Mouse (Mus musculus) bone marrow, adult 2 months (tissue): ENCODE results near the gene Srd5a1. TPM values are rescaled to one million over a fixed set of nuclear protein-coding genes. Genes with fewer than 3 reads are reported as not detected.
"Not testable (repeated sequence)": the region's sequence is repeated elsewhere in the genome, so short reads cannot be mapped to it uniquely, and the experiment has no call there.

Experiments
- H3K27ac ChIP-seq: fragments of 200-500 bp; 2 replicates; pipeline ENCODE4 v1.5.1; 2012; ENCODE audit warnings: low read depth, mild to moderate bottlenecking, control low read depth, inconsistent platforms, low read length; ENCODE audit not compliant: control insufficient read depth, poor library complexity, insufficient read depth
- H3K4me1 ChIP-seq: fragments of 200-500 bp; 2 replicates; pipeline ENCODE4 v1.6.1; 2011; ENCODE audit warnings: low read length; ENCODE audit not compliant: control insufficient read depth, insufficient read depth
- H3K4me3 ChIP-seq: fragments of 200-500 bp; replicated peaks from 2 replicates; pipeline ENCODE3; 2011; ENCODE audit warnings: mild to moderate bottlenecking, low read depth, low read length, control low read depth; ENCODE audit not compliant: control insufficient read depth
- CTCF ChIP-seq: fragments of 200-500 bp; IDR thresholded peaks from 2 replicates; pipeline ENCODE4 v1.5.1; 2011; ENCODE audit warnings: low read length, control low read depth; ENCODE audit not compliant: control insufficient read depth, insufficient read depth
- POLR2A ChIP-seq: fragments of 200-500 bp; IDR thresholded peaks from 2 replicates; pipeline ENCODE4 v1.6.1; 2011; ENCODE audit warnings: low read depth, mild to moderate bottlenecking, control low read depth, low read length, borderline replicate concordance; ENCODE audit not compliant: control insufficient read depth
- WGBS: fragments of 180-500 bp; shearing (Covaris S2); methylation state at CpG from one replicate; pipeline ENCODE4 v1.1.7; 2018; 5-methylcytosine and 5-hydroxymethylcytosine counted together
- polyA plus RNA-seq: library from polyadenylated mRNA; stranded (reverse); fragments of >200 nt; gene quantifications from 2 replicates; pipeline ENCODE4 v1.2.4, GENCODE M21; 2011; ENCODE audit warnings: low replicate concordance; ENCODE audit not compliant: missing spikeins, insufficient read depth, insufficient read length

Srd5a1 gene
- polyA plus RNA-seq, 1 experiment, result 2.7 TPM

DNA sequence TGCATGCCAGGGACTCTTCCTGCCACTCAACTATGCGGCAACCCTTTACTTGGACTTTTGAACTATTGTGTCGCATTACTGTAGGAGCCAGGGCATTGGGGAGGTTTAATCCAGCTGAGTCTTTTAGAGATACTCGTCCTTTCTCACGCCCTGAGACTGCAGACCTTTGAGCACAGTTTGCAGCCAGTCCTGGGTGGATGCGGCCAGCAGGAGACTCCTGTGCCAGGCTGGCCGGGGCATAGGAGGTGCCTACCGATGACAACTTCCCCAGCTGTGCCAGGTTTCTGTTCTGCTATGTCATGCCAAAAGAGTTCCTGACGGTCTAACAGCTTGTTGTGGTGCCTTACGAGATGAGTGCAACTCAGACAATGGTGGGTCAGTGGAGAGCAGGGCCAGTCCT, 42.0 kb downstream of the Srd5a1 start:
- no peak overlapping the region for H3K27ac ChIP-seq
- no peaks in the 10 kb centered on the region for H3K4me1 ChIP-seq
- 67% methylated on average over 9 of the region's 9 CpGs for WGBS
- no peak overlapping the region for H3K4me3 ChIP-seq
- no peak for TF ChIP-seq CTCF

DNA sequence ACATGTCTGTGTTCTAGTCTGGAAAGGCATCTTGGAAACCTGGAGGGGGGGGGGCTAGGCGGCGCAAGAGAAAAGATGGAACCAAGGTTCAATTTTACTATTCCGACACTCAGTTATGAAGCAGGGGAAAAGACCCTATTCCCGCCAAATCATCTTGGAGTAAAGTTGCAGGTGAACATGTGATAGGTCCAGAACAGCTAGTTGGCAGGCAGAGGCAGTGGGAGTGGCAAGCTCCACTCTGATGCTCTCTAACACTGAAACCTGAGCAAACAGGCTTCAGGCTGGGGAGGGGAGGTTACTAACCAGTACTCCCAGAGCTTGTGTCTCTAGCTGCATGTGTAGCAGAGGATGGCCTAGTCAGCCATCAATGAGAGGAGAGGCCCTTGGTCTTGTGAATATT, 45.8 kb downstream of the Srd5a1 start:
- WGBS, result 80% methylated on average over 4 of the region's 4 CpGs
- H3K27ac ChIP-seq, H3K4me3 ChIP-seq, H3K4me1 ChIP-seq: not testable (repeated sequence)

DNA sequence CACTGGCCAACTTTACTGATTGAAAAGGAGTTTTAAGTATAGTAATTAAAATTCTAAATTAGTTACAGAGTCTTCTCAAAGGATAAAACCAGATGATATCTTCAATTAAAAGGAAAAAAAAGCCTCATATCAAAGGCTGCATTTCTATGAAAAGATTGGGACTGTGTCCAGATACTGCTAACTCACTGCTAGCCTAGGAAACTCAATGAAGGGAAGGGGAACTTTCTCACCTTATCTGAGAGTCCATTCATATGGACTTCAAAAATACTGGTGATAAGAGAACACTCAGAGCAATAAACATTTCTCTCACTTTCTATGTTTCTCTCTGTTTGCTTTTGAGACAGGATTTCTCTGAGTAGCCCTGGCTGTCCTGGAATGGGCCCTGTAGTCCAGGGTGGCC, 46.7 kb downstream of the Srd5a1 start:
- no peak overlapping the region for H3K4me3 ChIP-seq
- H3K4me1 ChIP-seq, result no peaks in the 10 kb centered on the region
- TF ChIP-seq POLR2A (no peak), CTCF (no peak)
- H3K27ac ChIP-seq, result no peak overlapping the region

DNA sequence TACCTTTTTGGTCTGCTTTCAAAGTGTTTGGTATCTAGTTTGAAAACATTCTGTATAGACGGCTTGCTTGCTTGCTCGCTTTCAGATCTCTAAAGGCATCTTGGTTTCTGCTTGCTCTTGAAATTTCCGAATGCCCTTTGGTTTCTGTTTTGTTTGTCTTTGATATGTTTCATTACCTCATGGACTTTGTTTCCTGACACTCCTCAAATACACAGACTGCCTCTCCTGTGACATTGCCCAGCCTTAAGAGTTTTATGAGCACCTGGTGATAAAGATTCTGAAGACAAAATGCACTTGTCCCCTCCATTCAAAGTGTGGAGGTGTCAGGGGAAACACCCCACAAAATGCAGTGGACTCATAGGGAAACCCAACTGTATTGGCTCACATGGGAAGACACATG, 47.3 kb downstream of the Srd5a1 start:
- WGBS, result 68% methylated on average over 3 of the region's 3 CpGs
- TF ChIP-seq POLR2A (no peak), CTCF (no peak)

DNA sequence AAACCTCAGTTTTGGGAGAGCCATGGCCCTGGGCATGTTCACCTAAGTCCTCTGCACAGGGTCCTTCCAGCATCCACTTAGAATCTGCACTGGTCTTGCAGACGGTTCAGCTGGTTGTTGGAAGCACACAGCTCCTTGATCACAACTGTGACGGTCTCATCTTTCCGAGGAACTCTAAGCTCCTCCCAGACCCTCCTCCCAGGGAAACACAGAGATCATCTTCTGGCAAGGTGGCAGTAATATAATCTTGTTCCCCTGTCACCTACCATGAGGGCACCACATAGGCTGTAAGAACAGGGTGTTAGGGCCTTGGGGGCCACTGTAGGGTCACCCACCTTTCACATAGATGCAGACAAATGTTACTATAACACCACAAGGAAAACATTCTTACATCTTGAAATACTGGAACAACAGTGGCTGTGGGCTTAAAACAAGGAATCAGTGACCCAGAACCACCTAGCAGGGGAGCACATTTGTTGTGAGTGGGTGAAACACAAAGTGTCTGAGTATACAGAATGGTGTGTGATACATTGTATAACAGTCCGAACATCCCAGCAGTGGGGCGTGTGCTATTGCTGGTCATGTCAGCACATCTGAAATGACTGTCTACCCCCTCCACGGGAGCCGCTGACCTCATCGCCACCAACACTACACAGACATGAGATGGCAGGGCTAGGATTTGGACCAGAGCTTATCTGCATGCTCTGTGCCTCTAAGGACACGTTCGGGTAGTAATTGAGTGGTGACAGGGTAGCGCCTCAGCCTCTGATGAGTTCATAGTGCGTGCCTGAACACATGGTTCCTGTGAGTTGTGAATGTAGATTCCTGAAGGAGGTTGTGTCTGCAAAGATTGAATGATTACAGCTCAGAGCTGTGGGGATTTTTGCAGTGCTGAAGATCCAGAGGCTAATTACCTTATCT, 48.3 kb downstream of the Srd5a1 start:
- no peak for TF ChIP-seq POLR2A
- no peak for TF ChIP-seq CTCF
- Histone ChIP-seq H3K4me1 (no peaks in the 10 kb centered on the region), H3K4me3 (no peak overlapping the region), H3K27ac (no peak overlapping the region)
- 77% methylated on average over 12 of the region's 12 CpGs for WGBS

More for the DNA sequence above, 47.3 kb downstream of the Srd5a1 start:
- Histone ChIP-seq H3K4me1 (no peaks in the 10 kb centered on the region), H3K4me3 (no peak overlapping the region), H3K27ac (no peak overlapping the region)

DNA sequence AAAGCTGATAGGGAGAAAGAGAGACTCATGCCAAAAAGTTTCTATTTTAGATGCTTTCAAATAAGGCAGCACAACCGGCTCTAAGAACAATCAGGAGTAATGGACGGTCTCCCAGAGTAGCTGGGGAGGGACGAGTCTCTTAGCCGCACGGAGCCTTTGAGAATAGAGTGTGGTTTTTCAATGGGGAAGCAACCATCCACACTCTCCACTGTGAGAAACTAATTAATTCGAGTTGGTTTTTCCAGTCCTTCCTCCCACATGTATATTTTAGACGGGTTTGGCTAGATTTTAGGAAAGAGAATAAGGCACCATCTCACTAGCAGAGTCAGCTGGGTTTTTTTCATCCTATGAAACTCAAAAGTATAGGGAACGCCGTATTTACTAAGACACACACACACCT, 49.2 kb downstream of the Srd5a1 start:
- TF ChIP-seq POLR2A (no peak), CTCF (no peak)
- no peaks in the 10 kb centered on the region for H3K4me1 ChIP-seq
- H3K4me3 ChIP-seq, result no peak overlapping the region
- 77% methylated on average over 9 of the region's 9 CpGs for WGBS
- H3K27ac ChIP-seq, result no peak overlapping the region

DNA sequence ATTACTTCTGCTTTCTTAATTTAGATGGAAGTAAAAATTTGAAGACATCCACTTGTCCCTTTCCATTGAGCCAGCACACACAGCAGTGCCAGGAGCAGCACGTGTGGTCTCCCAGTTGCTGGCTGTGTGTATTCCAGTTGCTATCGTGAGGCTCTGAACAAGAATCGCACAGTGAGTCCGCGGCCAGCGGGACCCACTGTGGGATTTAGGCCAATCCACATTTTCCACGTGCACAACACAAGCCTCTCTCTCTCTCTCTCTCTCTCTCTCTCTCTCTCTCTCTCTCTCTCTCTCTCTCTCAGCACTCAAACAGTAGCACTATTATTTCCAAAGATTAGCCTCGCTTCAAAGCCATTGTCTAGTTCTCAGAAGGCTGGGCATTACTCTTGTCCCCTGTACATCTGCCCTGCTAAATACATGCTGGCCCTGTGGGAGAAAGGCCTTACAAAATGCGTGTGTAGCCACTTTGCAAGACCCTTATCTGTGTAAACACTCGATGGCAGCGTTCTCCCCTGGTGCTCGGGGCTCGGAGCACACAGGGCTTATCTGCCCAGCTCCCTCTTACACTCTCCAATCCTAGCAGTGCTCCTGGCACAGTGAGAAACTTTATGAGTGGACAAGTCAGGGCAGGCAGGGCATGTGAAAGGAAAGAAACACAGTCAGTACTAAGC, 51.8 kb downstream of the Srd5a1 start:
- WGBS, result 70% methylated on average over 13 of the region's 13 CpGs
- no peak overlapping the region for H3K4me3 ChIP-seq
- no peaks in the 10 kb centered on the region for H3K4me1 ChIP-seq
- no peak for TF ChIP-seq CTCF
- no peak for TF ChIP-seq POLR2A
- no peak overlapping the region for H3K27ac ChIP-seq

DNA sequence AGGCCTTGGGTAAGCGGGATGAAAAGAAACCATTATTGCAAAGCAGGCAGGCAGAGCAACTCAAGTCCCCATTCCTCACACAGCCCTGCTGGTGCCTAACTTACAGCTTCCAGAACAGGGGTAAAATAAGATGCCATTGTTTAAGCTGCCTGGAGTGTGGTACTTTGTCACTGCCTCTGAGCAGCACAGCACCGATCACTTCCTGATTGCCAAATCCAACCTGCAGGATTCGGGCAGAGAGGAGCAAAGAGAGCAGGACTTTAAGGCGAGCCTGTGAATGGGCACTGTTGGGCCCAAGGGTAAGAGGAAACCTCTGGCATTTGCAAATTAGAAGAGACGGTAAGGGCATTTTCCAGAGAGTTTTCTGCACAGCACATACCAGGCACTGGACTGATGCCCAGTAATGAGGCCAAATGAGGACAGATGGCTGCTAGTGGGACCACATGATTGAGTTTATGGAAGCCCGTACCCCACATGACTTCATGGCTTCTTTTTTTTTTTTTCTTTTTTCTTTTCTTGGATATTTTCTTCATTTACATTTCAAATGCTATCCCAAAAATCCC, 53.1 kb downstream of the Srd5a1 start:
- Histone ChIP-seq H3K27ac (no peak overlapping the region), H3K4me1 (no peaks in the 10 kb centered on the region), H3K4me3 (no peak overlapping the region)
- TF ChIP-seq POLR2A, result no peak
- no peak for TF ChIP-seq CTCF
- 68% methylated on average over 6 of the region's 6 CpGs for WGBS
